Mouse (Mus musculus) brain, embryonic 14.5 days (tissue): ENCODE data around the gene Appl1. TPM values are rescaled to one million over a fixed set of nuclear protein-coding genes. Genes with fewer than 3 reads are reported as not detected.
"Not testable (repeated sequence)": the region's sequence is repeated elsewhere in the genome, so short reads cannot be mapped to it uniquely, and the experiment has no call there.

Experiments
- DNase-seq: peaks from one replicate; pipeline ENCODE4 v3.0.0-alpha.2; 2011; ENCODE audit warnings: low read depth
- CTCF ChIP-seq: fragments of 200-500 bp; IDR thresholded peaks from 2 replicates; pipeline ENCODE4 v1.5.1; 2012; ENCODE audit warnings: inconsistent platforms, mild to moderate bottlenecking, moderate library complexity, borderline replicate concordance; ENCODE audit not compliant: insufficient read depth, insufficient read length; ENCODE audit errors: extremely low read depth
- POLR2A ChIP-seq: fragments of 200-500 bp; IDR thresholded peaks from 2 replicates; pipeline ENCODE4 v1.6.1; 2012; ENCODE audit warnings: mild to moderate bottlenecking, inconsistent platforms, borderline replicate concordance; ENCODE audit not compliant: poor library complexity, insufficient read depth, insufficient read length, severe bottlenecking; ENCODE audit errors: extremely low read depth
- polyA plus RNA-seq: library from polyadenylated mRNA; depleted of rRNA; stranded (reverse); fragments of >200 nt; gene quantifications from 2 replicates; pipeline ENCODE4 v1.2.3, GENCODE M21; 2012

Gene Appl1
- polyA plus RNA-seq, 1 experiment, result 32.1 TPM

DNA sequence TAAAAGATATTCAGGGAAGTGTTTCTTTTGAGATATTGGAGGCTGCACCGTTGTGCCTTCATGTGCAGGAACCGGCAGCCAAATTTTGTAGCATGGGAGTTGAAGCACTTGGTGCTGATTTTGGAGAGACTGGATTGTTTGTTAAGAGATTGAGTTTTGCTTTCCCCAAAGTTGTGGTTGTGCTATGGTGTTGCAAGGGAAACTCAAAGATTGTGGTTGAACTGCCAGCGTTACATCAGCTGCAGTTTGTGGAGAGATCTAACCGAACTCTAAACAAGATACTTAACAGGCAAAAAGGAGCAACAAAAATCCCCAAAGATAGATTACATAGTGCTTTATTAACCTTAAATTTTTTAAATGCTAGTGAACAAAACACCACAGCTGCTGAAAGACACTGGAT is 35.5 kb downstream of the Appl1 start:
- DNase-seq, result no peak
- TF ChIP-seq POLR2A (no peak), CTCF (no peak)

DNA sequence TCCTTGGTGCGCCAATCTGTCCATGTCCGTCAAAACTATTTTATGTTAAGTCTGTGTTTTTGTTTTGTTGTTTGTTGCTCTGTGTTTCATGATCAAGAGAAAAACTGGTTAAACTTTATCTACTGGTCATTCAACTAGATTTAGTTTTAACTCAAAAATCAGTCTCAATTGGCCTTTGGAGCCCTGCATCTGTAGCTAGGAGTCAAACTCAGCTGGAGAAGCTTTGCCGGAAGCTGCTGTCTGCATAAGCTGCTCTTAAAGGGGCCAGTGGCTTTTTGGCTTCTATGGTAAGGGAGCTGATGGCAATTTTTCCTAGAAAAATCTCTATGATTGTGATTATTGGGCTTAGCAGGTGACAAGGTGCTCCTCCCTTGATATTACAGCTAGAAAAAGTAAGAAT is 36.1 kb downstream of the Appl1 start:
- TF ChIP-seq POLR2A (no peak), CTCF (no peak)
- DNase-seq, result no peak

DNA sequence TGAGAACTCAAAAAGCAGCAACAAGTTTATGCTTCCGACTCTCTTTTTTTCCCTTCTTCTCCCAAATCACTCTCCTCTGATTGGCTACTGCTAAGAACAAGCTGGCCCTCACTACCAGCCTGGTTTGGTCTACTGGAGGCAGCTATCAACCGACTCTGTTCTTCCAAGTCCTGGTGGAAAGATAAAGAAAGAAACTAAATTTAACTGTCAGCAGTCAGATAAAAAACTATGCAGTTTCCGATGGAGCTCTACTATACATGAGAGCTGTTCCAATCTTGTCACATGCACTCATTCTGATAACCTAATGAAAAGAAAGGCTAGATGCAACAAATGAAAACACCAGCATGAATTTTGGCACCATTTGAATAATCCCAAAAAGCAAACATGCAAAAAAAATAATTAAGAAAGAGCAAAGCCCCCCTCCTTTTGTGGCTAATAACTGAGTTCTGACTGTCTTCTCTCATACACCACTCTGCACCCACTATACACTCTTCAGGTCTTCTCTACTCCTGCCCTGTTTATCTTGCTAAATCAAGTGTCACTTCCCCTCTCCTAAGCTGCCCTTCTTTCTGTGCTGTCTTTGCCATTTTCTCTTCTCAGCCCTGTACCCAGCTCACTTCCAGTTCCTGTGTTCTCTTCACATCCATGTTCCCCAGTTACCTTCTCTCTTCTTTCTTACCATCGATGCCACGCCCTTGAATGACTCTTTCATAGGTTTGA is 47.2 kb downstream of the Appl1 start:
- TF ChIP-seq CTCF (no peak), POLR2A (no peak)
- no peak for DNase-seq

DNA sequence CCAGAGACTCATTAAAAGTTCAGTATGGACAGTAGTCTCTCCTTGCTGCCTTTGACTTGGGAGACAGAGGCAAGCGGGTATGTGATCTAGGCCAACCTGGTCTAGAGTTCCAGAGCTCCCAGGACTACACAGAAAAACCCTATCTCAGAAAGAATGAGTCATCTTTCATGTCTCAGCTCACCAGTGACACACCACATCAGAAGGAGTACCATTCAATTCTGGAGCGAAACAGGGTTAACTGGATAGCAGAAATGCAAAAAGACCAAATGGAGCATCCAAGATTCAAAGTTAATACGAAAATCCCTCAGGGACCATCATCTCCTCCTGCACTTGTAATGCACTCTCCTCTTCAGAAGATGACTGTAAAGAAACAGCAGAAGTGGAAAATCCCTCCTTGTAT is 51.7 kb downstream of the Appl1 start:
- TF ChIP-seq CTCF, result no peak
- no peak for TF ChIP-seq POLR2A
- DNase-seq, result no peak

DNA sequence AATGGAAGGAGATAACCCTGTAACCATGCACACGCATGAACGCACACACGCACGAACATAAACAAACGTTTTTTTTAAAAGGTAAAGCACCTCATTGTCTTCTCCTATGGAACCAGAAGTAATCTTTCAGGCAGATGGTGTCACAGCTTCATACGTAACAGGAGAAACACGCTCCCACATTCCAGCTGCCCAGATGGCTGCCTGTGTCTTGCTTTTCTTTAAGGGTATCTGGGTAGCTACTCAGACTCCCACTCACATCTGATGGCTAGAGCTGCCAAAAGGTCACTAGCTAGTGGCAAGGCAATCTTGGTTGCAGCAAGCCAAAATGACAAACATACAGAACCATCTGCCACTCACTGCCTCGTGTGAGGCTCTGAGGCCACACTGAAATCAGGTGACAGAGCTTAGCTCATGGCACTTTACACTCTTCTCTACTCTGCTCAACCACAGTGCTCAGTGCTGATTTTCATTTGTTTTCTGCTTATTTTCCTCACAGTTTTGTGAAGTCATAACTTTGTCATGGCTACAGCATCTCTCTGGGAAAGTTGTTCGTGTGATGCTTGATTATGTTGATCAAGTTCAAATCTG is 57.3 kb downstream of the Appl1 start:
- no peak for TF ChIP-seq POLR2A
- TF ChIP-seq CTCF, result no peak
- peak; percentile 66 for DNase-seq

DNA sequence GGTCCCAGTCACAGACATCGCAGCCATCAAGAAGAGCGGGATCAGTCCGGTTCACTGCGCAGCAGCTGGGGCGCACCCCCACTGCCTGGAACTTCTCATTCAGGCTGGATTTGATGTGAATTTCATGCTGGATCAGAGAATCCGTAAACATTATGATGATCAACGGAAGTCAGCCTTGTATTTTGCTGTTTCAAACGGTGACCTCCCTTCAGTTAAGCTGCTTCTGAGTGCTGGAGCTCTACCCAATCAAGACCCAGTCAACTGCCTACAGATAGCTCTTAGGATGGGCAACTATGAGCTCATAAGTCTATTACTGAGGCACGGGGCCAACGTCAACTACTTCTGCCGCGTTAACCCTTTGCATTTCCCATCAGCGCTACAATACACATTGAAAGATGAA is 59.2 kb downstream of the Appl1 start:
- no peak for DNase-seq
- TF ChIP-seq CTCF (no peak), POLR2A (no peak)

DNA sequence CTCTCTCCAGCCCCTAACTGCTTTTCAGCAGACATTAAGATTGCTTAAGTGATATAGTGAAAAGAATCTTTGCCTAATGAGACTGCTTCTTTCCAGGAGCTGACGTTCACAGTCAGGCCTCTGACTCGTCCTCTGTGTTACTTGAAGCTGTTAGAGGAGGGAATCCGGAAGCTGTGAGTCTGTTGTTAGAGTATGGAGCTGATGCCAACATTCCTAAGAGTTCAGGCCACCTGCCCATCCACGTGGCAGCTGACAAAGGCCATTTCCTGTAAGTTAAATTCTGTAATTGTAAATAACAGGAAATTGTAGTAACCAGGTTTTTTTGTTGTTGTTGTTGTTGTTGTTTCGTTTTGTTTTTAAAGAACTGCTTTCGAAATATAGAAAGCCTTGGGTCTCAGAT is 59.8 kb downstream of the Appl1 start:
- peak; percentile 19 for DNase-seq
- TF ChIP-seq CTCF, result no peak
- no peak for TF ChIP-seq POLR2A

DNA sequence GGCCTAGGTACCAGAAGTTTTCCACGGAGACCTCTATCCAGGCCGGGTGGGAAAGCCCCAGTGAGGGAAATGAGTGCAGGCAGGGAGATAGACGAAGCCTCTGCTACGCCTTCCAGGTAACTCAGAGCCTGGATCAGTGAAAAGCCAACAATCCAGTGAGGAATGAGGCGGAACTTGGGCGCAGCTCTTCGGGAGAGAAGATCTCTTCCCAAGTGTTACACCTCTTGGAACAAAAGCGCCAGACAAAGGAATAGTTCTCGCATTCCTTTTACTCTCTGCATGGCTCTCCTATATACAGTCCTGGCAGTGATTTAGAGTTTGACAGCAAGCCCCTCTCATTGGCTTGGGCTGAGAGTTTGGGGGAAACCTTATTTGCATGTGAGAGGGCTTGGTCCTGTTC is 60.6 kb downstream of the Appl1 start:
- not testable (repeated sequence) for DNase-seq

DNA sequence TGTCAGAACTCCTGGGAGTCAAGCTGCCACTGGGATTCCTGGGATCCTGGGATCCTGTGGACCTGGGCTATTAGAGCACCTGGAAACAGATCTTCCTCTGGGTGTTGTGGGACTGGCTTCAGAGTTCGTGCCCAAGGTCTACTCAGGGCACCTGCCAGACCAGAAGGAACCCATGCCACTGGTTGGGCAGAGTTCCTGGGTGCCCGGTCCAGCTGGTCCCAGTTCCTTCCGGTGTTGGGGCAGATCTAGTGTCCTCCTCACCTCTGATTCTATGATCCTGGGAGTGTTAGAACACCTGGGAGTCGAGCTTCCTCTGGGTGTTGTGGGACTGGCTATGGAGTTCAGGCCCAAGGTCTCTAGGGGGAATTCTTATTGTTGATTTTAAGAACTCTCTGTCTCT is 63.6 kb downstream of the Appl1 start:
- TF ChIP-seq POLR2A (no peak), CTCF (no peak)
- DNase-seq, result no peak

DNA sequence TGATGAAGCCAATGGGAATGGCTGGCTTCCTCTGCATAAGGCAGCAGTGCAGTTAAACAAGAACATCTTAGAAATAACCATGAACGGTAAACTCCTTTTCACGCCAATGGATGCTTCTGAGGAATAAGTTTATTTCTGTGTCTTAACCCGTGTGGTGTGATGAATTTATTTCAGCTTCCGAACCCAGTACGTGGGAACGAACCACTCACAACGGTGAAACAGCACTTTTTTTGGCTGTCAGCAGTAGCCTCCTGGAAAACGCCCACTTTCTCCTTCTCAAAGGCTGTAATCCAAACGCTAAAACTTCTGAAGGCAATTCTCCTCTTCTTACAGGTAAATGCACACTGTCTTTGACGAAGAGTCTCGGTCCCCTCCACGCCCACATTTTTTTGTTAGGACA is 70.1 kb downstream of the Appl1 start:
- TF ChIP-seq CTCF (no peak), POLR2A (no peak)
- DNase-seq, result no peak

DNA sequence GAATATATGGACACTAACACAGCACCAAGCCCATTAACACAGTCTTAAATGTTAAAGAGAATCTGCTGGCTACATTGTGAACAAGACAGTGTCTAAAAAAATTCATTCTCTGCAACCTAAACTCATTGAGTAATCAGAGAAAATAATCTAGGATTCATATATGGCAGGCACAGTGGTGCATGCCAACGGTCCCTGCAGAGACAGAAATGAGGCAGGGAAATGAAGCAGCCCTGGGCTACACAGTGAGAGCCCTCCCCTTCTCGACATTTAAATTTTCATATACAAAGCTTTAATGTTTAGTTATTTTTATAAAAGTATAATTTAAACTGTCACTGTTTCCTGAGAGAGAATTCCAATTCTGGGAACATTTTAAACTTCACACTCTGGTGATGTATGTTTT is 71.5 kb downstream of the Appl1 start:
- TF ChIP-seq POLR2A, result no peak
- no peak for TF ChIP-seq CTCF
- DNase-seq, result no peak

DNA sequence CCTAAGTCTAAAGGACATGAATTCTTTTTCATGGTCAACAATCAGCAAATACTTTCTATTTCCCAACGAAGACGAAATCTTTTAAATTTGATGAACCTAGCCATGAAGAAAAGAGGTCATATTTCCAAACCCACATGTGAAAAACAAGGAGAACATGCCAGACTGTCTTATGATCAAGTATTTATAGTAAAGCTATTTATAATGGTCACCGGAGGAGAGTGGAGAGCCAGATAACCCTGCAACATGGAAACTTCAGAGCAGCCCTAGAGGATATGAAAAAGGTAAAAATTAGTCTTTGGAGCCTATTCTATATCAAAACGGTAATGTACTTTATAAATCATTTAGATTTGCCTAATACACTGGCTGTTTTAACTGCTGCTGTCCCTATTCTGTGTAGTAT is 76.6 kb downstream of the Appl1 start, which contains the start of gene Asb14:
TSS of gene Asb14 (plus strand) at position 166 of the 400 bp plus-strand sequence.
- TF ChIP-seq CTCF, result no peak
- no peak for TF ChIP-seq POLR2A
- DNase-seq, result no peak

DNA sequence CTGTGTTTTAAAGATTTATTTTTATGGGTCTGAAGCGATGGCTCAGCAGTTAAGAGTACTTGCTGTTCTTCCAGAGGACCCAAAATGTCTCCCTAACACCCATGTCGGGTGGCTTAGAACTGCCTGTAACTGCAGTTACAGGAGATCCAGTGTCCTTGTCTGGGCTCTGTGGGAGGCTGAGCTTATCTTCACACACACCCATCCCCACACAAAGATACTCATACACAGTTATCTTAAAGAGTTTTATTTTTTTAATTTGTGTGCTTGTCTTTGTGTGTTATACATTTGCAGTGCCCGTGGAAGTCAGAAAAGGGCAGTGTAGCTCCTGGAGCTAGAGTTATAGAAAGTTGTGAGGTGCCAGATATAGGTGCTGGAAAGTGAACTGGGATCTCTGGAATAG is 80.3 kb downstream of the Appl1 start:
- no peak for DNase-seq
- TF ChIP-seq POLR2A (no peak), CTCF (no peak)

DNA sequence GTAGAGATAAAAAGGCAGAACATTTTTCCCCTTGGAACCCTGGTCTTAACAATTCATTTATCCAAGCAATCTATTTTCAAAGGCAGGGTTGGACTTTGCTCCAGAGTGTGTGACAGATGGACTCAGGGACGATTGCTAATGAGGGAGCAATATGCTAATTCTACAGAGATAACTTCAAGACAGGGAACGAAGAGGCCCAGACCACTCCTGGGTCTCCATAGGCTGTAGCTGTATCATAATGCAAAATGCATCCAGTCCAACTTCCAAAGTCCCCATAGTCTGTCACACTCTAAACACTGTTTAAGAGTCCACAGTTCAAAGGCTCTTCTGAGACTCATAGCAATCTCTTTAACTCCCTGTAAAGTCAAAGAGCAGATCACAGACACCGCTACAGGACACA is 83.8 kb downstream of the Appl1 start:
- no peak for TF ChIP-seq CTCF
- no peak for TF ChIP-seq POLR2A
- DNase-seq, result peak; percentile 20
